Mouse (Mus musculus) thymus, postnatal 4 days (tissue): ENCODE data around the gene Klf12.
A peak's percentile ranks its signal among the peaks of the same experiment; 100 is the strongest.

ENCODE experiments used
- DNase-seq: peaks from one replicate; pipeline ENCODE4 v3.0.0; 2021

Klf12 gene

DNA sequence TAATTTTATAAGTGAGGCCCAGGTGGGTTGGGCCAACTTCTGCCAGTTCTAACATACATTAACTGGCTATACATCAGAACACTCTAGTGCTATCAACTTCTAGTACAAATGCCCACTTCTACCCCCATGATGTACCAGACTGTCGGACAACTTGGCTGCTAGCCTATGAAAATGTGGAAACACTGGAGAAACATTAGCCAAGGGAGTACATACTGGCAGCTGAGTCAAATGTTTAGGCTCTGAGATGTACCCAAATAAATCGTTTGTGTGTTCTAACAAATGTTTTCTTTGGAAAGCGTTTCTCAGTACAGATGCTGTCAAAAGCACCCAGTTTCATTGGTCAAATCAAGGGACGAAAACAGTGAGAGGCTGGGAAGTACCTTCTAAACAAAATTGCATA, 152.0 kb downstream of the Klf12 start:
- no peak for DNase-seq

DNA sequence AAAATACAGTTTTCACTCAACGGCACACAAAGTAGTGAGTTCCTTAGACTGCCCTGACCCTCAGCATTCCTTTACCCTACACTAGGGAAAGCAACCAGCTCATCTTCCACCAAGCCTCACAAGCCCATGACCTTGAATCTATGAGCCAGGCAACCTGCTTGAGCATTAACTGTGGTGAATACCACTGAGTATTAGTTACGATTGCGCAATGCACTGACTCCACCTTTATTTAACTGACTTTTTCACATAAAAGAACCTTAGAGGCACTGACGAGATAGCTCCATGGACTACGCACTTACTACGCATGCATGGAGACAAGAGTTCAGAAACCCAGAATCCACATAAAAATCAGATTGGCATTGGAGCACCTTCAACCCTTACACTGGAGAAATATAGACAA, 158.4 kb downstream of the Klf12 start:
- DNase-seq = no peak

DNA sequence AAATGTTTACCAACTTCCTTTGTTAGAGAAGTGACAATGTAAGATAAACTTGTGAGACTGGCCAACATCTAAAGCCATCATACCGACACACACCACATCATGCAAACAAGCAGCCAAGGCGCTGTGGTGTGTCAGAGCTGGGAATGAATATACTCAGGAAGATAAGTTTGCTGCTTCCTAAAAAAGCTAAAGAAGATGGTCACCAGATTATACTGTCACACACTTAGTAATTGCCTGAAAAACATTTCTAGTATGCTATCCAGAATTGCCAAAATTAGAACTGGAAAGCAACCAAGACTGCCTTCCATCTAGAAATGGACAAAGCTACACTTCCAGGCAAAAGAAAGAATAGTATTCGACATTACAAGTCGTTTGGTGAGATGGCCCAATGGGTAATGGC, 163.4 kb downstream of the Klf12 start:
- DNase-seq = no peak

DNA sequence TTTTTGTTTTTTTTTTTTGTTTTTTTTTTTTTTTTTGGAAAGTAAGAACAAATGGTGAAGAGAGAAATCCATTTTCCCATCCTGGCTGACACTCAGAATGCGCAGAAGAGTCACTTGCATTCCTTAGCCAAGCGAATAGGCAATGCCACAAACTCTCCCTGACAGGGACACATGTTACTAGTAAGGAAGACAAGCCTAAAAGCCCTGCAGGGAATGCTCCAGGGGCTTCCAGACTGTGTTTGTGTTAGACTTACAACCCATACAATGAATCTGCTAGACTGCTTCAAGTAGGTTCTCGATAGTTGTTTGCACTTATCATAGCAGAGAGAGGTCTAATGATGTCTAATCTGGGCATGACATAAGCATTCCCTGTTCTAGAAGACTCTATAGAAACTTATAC, 164.6 kb downstream of the Klf12 start:
- DNase-seq = no peak

DNA sequence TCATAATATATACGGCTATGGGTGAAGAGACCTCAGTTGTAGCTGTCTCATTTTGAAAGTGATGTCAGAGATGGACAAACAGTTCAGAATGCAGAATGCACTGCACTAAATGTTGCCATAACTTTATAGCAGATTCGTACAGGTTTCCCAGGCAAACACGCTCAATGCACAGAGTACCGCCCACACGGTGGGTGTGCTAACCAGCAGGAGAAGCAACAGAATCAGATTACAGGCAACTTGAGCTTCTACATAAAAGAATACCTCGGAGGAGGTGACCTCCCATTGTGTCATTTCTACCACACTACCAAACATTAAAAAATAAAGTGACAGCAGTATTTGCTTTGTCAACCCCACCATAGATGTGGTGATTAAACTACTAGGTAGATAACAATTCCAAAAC, 171.1 kb downstream of the Klf12 start:
- no peak for DNase-seq

GRCm38 (mm10) chr14:100111735-100112134, 172.7 kb downstream of the Klf12 start:
- DNase-seq = no peak

DNA sequence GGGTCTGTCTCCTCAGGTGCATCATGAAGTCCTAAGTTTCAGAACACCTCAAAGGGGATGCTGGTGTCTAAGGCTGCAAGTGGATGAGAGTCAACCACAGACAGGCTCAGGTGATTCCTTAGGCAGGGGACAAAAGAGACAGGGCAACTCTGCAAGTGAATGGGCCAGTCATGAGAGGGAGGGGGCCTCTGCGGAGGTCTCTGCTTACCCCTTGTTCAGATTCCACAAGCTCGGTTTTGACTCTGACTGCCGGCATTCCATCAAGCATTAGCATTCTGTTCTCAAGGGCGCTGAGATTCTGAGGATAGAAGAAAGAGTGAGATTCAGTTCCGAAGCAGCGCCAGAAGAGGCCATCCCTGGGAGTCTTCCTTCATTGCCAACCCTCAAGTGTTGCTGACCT, 174.9 kb downstream of the Klf12 start:
- no peak for DNase-seq

DNA sequence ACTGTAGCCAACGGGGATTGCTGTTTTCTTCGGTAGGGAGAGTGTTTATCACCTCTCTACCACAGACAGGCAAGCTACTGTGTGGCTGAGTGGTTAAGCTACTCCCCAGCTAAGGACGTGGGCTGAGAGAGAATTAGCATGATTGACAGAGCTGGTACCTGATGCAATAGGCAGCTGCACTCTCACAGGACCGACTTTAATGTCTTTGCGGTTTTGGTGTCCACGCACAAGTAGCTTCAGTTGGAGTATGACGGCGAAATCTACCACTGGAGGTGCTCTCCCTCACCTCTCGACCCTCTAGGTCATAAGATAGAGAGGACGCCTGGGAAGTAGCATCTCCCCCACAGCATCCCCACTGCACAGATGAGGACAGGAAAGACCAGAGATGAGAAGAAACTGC, 178.9 kb downstream of the Klf12 start:
- no peak for DNase-seq

GRCm38 (mm10) chr14:100104818-100105217, 179.7 kb downstream of the Klf12 start:
- DNase-seq = no peak

GRCm38 (mm10) chr14:100103818-100104217, 180.7 kb downstream of the Klf12 start:
- no peak for DNase-seq

DNA sequence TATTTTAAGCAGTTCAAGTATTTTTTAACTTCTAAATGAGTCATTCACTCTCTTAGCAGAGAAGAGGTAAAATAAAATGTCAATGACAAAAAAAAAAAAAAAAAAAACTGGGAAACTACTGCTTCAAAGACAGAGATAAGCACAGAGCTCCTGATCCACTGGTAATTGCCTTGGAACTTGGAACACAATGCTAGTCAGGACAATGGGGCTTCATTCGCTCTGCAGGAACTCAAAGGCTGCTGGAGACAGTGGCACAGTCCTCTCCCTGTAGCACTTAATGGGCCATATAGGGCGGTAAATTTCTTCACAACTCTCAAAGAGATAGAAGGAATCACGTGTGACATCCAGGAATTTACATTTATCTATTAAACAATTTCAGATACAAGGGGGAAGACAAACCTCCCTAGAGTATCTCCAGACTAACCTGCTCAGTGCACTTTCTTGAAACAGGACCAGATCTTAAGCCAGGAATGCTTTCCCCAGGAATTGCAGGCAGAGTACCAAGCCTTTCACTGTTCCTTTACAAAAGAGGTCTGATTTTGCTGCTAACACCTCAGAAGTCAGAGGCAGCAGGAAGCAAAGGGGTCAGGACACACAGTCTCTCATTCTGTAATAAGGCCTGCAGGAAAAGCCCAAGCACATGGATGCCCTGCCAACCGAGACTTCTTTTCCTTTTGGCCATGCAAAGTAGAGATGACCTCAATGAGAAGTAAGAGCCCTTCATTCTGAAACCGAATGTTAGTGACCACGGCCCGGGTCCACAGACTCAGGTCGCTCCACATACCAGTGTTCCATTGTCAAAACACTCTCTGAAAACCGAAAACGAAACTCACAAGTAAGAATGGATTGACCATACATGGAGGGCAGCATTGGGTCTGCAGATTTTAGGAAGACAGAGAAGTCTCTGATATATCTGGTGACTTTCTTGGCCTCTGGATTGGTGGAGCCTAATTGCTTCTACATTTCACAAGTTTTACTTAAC, 187.0 kb downstream of the Klf12 start:
- DNase-seq = no peak

DNA sequence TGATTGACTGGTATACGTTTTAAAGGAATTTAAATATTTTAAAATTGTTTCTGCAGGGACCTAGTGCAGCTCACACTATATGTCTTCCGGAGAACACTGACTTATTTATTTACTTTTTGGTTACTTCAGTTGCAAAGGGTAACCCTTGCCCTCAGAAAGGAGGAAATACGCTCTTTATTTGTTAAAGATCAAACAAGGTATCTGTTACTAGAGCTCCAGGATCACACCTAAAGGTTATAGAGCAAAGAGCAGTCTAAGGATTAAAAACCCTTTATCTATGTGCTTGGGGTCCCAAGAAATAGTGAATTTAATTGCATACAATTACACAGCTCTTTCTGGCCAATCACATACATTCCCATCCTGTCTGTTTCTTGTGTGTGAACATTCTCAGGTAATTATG, 188.7 kb downstream of the Klf12 start:
- no peak for DNase-seq

GRCm38 (mm10) chr14:100090517-100090916, 194.0 kb downstream of the Klf12 start:
- DNase-seq = peak; percentile 12

- DNase-seq = no peak
These were observed 204.9 kb downstream of the Klf12 start for GRCm38 (mm10) chr14:100079620-100080019.

DNA sequence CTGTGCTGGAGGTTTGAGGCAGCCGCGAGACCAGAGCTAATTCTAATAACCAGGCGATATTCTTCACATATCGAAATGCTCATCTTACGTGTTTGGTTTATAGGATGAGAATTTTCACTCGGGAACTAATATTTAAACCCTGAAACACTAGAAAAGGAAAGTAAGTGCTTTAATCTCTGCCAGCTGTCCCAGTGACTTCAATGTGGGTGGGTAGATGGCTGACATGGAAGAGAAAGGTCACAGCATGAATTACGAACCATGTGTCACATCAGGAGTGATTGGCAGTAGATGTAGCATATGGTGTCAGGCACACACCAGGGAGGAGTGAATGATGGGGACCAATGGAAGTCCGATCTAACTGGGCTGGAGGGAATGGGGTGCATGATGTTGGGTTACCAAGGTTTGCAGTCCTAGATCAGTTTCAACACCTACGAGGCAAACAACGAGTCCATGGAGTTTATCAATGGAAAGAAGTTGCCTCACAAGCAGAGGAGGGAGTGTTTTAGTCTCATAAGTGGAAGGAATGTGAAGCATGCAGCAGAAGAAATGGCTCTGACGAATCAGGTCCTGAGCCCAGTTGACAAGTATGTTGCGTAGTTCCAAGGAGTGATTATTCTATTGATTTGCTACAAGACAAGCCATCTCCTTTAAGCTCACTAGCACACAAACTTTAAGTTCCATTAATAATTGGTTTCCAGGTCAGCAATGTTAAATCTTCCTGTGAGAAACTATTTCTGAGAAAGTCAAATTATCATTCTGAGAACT, 211.9 kb downstream of the Klf12 start:
- DNase-seq = no peak

DNA sequence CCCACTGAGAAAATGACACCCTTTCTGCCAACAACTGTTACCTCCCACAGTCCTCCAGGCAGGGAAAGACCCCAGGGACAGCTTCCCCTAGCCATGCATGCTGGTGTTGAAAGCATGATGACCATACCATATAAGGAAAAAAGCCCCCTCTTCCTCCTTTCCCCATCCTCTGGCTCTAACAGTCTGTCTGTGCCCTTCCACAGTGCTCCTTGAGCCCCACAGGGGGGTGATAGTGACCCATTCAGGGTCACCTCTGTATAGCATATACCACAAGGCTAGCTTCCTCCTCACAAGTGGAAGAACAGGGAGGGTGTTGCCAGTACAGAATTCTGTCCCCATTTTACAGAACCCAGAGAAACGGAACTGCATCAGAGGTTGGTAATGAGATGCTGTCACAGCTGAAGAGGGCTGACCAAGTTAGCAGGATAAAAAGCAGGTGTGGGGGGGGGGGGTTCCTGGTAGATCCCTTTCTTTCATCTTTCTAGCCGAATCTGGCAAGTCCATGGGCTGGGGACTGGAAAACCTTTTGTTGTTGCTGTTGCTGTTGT, 214.9 kb downstream of the Klf12 start:
- no peak for DNase-seq

- no peak for DNase-seq
These were observed 215.8 kb downstream of the Klf12 start for GRCm38 (mm10) chr14:100068715-100069114.

DNA sequence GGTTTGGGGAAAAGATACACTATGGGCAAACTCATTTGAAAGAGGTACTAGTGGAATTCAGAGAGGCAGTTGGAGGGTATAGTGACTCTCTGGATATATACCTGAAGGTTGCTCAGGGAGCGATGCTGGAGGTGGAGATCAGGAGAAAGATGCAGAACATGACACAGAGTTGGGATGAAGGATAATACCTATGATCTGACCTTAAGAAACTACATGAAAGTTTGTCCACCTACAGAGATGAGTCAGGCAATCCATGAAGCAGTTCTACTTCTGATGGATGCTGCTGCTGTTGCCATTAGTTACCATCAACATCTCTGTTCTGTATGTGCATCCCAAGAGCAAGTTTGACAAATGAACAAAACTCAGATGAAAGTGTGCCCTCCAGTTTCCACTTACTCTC, 222.0 kb downstream of the Klf12 start:
- no peak for DNase-seq

- DNase-seq = no peak
These were observed 230.3 kb downstream of the Klf12 start for GRCm38 (mm10) chr14:100054150-100054549.

DNA sequence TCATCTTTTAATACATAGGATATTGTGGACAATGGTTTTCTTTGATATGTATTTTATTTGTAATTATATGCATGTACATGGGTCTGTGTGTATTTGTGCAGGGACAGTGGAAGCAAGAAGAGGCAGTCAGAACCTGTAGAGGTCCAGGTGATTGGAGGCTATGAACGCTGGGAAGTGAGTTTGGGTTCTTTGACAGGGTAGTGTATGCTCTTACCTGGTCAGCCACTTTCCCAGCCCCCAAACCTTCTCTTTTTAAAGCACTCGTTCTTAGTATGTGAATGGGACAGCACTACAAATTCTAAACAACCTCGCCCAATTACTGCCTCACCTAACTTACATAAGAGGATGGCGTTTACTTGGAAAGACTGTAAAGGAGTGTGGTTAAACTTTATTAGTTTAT, 231.0 kb downstream of the Klf12 start:
- no peak for DNase-seq

DNA sequence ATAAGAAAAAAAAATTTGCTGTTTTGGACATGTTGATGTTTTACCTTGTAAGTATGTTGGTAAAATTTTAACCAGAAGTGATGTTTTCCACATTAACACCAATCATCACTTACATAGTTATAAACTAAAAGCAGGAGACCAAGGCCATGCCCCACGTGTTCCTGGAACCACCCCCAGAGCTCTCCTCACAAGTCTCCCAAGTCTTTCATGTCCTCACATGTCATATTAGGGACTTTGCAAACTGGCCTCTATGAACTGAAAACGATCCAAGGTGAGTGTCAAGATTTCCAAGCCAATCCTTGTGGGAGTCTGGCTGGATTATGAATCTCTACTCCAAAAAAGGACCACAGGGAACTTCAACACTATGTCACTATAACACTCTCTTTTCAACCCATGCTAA, 231.6 kb downstream of the Klf12 start:
- DNase-seq = no peak

- no peak for DNase-seq
These were observed 239.0 kb downstream of the Klf12 start for GRCm38 (mm10) chr14:100045431-100045830.

GRCm38 (mm10) chr14:100041823-100042222, 242.7 kb downstream of the Klf12 start:
- DNase-seq = no peak

GRCm38 (mm10) chr14:100026671-100027070, 257.8 kb downstream of the Klf12 start:
- no peak for DNase-seq
